Mouse (Mus musculus) kidney, adult 2 months (tissue): ENCODE measurements around the gene Gss. TPM values are rescaled to one million over a fixed set of nuclear protein-coding genes. Genes with fewer than 3 reads are reported as not detected.
A peak's percentile ranks its signal among the peaks of the same experiment; 100 is the strongest.
"Not testable (repeated sequence)": the region's sequence is repeated elsewhere in the genome, so short reads cannot be mapped to it uniquely, and the experiment has no call there.

ENCODE experiments used
- DNase-seq: peaks from one replicate; pipeline ENCODE4 v3.0.0; 2021
- H3K27ac ChIP-seq: fragments of 200-500 bp; 2 replicates; pipeline ENCODE4 v1.5.1; 2012; ENCODE audit warnings: low read depth, low read length, control low read depth, inconsistent platforms; ENCODE audit not compliant: insufficient read depth
- H3K27me3 ChIP-seq: fragments of 200-500 bp; replicated peaks from 2 replicates; pipeline ENCODE4 v1.6.1; 2012; ENCODE audit warnings: mild to moderate bottlenecking, moderate library complexity, low read length, inconsistent platforms; ENCODE audit not compliant: control insufficient read depth, insufficient read depth
- H3K36me3 ChIP-seq: fragments of 200-500 bp; 2 replicates; pipeline ENCODE4 v1.6.1; 2012; ENCODE audit warnings: mild to moderate bottlenecking, moderate library complexity, low read length, inconsistent platforms; ENCODE audit not compliant: control insufficient read depth, insufficient read depth
- H3K4me1 ChIP-seq: fragments of 200-500 bp; 2 replicates; pipeline ENCODE4 v1.6.1; 2011; ENCODE audit warnings: low read length; ENCODE audit not compliant: control insufficient read depth, insufficient read depth
- H3K4me3 ChIP-seq: fragments of 200-500 bp; 2 replicates; pipeline ENCODE4 v1.5.1; 2011; ENCODE audit warnings: mild to moderate bottlenecking, low read depth, low read length, control low read depth; ENCODE audit not compliant: insufficient read depth
- CTCF ChIP-seq: fragments of 200-500 bp; conservative IDR thresholded peaks from 2 replicates; pipeline ENCODE4 v1.5.1; 2011; ENCODE audit warnings: low read depth, mild to moderate bottlenecking, control low read depth, low read length, moderate library complexity, mixed read lengths; ENCODE audit not compliant: insufficient read depth, insufficient read length
- POLR2A ChIP-seq: fragments of 200-500 bp; IDR thresholded peaks from one replicate; pipeline ENCODE4 v1.6.1; 2011; ENCODE audit warnings: low read depth, low read length, control low read depth
- WGBS: fragments of 180-500 bp; shearing (Covaris S2); methylation state at CpG from one replicate; pipeline ENCODE4 v1.1.7; 2018; 5-methylcytosine and 5-hydroxymethylcytosine counted together
- polyA plus RNA-seq: library from polyadenylated mRNA; depleted of rRNA; stranded (reverse); fragments of >200 nt; gene quantifications from 2 replicates; pipeline ENCODE4 v1.2.3, GENCODE M21; 2012

Gss gene
- polyA plus RNA-seq, 1 experiment, result 248 TPM

DNA sequence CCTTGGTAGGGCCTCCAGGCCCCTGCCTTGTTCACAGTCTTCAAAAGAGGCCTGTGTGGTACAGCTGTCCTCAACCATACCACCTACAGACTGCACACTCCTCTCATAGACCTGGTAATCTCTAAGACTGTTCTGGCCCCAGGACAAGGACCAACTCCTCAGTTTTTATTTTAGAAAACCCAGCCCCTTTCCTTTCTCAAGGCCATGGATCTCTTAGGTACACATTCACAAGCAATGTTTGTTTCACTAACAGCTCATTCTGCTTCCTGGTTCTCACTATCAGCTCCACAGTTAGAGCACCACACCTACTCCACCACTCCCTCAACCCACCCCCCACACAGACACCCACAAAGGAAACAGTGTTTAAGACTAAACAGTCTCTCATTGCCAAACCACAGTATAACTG, 39.7 kb downstream of the Gss start:
- Histone ChIP-seq H3K27ac (no peak overlapping the region), H3K36me3 (peaks cover 6% of the 10 kb centered on the region; the same call in 1 of the 2 replicates)
- DNase-seq, result no peak

DNA sequence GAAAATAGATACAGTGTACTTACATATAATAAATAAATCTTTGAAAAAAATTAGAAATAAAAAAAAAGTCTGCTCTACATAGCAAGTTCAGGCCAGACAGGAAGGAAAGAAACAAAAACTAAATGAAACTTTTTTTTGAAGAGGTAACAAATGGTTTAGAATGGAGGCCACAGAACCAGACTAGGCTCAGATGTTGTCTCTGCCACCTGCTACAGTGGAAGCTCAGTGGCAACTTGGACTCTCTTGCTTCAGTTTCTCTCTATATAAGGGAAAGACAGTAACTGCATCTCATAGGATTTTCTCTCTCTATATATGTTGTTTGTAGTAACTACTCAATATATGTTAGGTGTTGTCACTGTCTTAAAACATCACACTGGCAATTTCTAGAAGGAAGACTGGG, 40.3 kb downstream of the Gss start:
- H3K36me3 ChIP-seq, result peaks cover 5% of the 10 kb centered on the region; the same call in 1 of the 2 replicates
- no peak overlapping the region for H3K27ac ChIP-seq
- H3K4me1 ChIP-seq, result peaks cover under 1% of the 10 kb centered on the region; the same call in 1 of the 2 replicates
- DNase-seq, result no peak
- H3K27me3 ChIP-seq, result no peaks in the 10 kb centered on the region
- no peak overlapping the region for H3K4me3 ChIP-seq
- TF ChIP-seq CTCF, result no peak
- TF ChIP-seq POLR2A, result no peak

More for the DNA sequence above, 39.7 kb downstream of the Gss start:
- no peaks in the 10 kb centered on the region for H3K4me1 ChIP-seq
- H3K4me3 ChIP-seq, result no peak overlapping the region
- no peak for TF ChIP-seq CTCF
- no peak for TF ChIP-seq POLR2A
- H3K27me3 ChIP-seq, result no peaks in the 10 kb centered on the region

DNA sequence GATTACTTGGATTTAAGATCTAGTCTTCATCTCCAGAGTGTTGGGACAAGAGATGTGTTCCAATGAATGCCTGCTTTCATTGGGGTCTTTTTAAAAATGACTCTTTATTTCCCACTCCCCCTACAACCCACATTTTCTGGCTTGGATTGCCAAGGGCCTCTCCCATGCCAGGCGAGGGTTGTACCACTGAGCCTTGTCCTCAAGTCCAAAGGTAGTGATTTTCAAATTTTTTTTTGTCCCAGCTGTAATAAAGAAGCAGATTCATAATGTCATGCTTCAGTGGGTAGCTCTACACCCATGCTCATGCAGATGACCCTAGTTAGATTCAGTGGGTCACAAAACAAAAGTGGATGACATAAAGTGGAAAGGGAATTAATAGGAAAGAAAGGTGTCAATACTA, 45.7 kb downstream of the Gss start:
- Histone ChIP-seq H3K4me3 (no peak overlapping the region), H3K27ac (no peak overlapping the region), H3K4me1 (peaks cover 5% of the 10 kb centered on the region; the same call in 1 of the 2 replicates), H3K36me3 (peaks cover 2% of the 10 kb centered on the region; the same call in 1 of the 2 replicates), H3K27me3 (no peaks in the 10 kb centered on the region)
- WGBS, result 61% methylated on average over 1 of the region's 1 CpGs
- TF ChIP-seq POLR2A (no peak), CTCF (no peak)
- DNase-seq, result peak; percentile 52

DNA sequence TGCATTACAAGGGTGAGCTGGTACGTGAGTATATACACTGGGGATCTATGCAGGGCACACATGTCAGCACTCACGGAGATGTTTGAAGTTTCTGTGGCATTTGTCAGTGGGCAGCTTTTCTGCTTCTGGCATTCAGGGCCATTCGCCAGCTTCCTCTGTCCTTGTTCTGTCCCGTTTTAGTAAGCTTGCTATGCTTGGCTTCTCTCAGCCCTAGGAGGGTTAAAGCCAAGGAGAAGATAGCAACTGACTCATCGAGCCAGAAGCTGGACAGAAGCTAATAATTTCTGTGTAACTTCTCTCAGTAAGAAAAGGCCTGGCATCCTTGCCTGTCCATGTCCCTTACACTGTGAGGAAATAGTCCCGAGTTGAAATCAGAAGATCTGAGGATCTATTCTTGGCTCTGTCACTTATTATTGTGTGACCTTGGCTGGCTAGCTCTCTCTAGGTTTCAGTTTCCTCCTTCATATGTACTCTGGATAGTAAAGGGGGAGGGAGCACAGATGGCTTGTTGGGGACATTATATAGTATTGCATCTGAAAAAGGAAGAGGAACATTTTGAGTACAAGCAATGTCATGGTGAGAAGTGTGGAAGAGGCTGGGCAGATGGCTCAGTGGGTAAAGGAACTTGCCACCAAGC, 51.7 kb downstream of the Gss start:
- peak overlapping the region; percentile 82 for H3K27ac ChIP-seq

DNA sequence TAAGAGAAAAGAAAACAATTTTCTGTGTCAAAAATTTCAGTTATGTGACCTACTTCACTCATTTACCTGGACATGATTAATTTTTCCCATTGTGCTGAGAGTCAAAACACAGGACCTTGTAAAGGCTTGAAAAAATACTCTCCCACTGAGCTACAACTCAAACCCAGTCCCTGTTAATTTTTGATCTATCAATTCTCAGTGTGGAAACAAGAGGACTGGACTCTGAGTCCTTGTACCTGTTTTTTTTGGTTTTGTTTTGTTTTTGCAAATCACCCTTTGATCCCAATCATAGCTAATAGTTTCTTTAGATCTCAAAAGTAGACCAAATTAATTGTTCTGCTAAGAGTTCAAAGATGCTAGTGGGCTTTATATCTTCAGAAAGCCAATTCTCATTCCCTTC, 52.9 kb downstream of the Gss start:
- TF ChIP-seq POLR2A (no peak), CTCF (no peak)
- H3K27me3 ChIP-seq, result no peaks in the 10 kb centered on the region

More for the DNA sequence above, 51.7 kb downstream of the Gss start:
- H3K4me1 ChIP-seq, result peaks cover 8% of the 10 kb centered on the region
- H3K36me3 ChIP-seq, result no peaks in the 10 kb centered on the region
- no peak overlapping the region for H3K4me3 ChIP-seq
- no peaks in the 10 kb centered on the region for H3K27me3 ChIP-seq
- WGBS, result 10% methylated on average over 6 of the region's 6 CpGs
- peak; percentile 73 for DNase-seq
- TF ChIP-seq POLR2A (no peak), CTCF (no peak)

DNA sequence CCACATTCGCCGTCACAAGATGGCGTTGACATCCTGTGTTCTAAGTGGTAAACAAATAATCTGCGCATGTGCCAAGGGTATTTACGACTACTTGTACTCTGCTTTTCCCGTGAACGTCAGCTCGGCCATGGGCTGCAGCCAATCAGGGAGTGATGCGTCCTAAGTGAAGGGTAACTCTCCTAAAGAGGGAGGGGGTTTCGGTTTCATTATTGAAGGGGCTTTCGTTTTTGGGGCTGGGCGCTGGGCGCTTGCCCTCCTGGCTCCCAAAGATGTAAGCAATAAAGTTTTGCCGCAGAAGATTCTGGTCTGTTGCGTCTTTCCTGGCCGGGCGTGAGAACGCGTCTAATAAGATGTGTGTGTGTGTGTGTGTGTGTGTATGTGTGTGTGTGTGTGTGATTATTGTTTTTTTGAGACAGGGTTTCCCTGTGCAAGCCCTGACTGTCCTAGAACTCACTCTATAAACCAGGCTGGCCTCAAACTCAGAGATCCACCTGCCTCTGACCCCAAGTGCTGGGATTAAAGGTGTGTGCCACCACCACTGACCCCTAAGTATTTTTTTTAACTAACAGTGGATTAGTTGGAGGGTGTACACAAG, 54.0 kb downstream of the Gss start:
- 63% methylated on average over 19 of the region's 19 CpGs for WGBS
- H3K4me1 ChIP-seq, H3K27me3 ChIP-seq, DNase-seq, H3K36me3 ChIP-seq: not testable (repeated sequence)
- H3K27ac ChIP-seq, result peak overlapping the region; percentile 45; the same call in 1 of the 2 replicates
- peak overlapping the region; percentile 41; the same call in 1 of the 2 replicates for H3K4me3 ChIP-seq

More for the DNA sequence above, 52.9 kb downstream of the Gss start:
- no peaks in the 10 kb centered on the region for H3K36me3 ChIP-seq
- peaks cover 8% of the 10 kb centered on the region for H3K4me1 ChIP-seq
- no peak overlapping the region for H3K4me3 ChIP-seq
- peak; percentile 79 for DNase-seq
- H3K27ac ChIP-seq, result peak overlapping the region; percentile 83; the same call in 1 of the 2 replicates

DNA sequence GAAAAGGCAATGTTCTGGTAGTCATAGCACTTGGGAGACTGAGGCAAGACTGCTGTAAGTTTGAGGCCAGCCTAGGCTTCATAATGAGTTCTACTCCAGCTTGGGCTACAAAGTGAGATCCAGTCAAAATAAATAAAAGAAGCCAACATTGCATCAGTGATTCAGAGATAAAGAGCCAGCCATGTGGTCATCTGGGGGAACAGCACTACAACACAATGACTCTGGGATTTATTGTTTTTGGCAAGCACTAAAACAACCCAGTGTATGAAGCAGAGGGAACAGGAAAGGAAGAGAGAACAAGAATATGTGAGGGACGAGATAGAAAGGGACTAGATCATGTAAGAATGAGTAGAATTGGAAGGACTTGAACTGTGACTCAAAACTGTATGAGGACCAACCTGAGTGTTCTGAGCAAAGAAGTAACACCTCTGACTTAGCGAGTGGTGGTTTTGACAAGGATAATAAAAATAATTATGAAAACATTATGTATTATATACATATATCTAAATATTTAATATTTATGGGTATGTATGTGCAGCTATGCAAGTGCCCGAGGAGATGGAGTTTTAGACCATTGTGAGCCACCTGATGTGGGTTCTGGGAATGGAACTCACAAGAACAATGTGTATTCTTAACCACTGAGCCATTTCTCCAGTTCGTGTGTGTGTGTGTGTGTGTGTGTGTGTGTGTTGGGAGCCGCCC, 54.7 kb downstream of the Gss start:
- Histone ChIP-seq H3K36me3 (no peaks in the 10 kb centered on the region), H3K27ac (peak overlapping the region; percentile 38; the same call in 1 of the 2 replicates), H3K4me3 (no peak overlapping the region), H3K4me1 (peaks cover 8% of the 10 kb centered on the region), H3K27me3 (no peaks in the 10 kb centered on the region)
- DNase-seq, result no peak
- TF ChIP-seq POLR2A (no peak), CTCF (no peak)
- 63% methylated on average over 5 of the region's 5 CpGs for WGBS
